Mouse (Mus musculus): ENCODE results near the gene Igf1r.

DNA sequence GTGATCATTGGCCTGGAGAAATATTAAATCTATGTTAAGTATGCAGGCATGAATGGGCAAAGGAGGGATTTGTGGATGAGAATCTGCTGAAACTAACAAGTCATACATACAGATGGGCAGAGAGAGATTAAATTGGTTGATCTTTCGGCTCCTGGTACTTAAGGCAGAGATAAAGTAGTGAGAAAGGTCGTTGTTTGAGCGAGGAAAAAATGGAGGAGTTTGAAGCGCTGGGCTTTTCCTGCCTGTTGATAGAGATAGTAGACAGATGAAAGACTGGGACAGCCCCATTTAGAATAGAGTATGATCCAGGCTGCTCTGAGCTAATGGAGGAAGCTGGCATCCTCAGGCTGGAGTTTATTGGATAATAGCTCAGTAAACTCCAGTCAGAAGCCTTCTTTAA lies 65.4 kb downstream of the Igf1r start:
- no peak for TF ChIP-seq CTCF (IDR thresholded peaks at IDR 0.05; ENCODE audit: extremely low read depth, insufficient read depth, insufficient read length, insufficient replicate concordance)
- TF ChIP-seq POLR2A (IDR thresholded peaks at IDR 0.05; ENCODE audit: low read depth, low read length), result no peak

All from spleen, adult 2 months (tissue).